Mouse (Mus musculus) brain, embryonic 14.5 days (tissue): ENCODE data around the gene Ston2. TPM values are rescaled to one million over a fixed set of nuclear protein-coding genes. Genes with fewer than 3 reads are reported as not detected.
A peak's percentile ranks its signal among the peaks of the same experiment; 100 is the strongest.

Source experiments
- DNase-seq: peaks from one replicate; pipeline ENCODE4 v3.0.0-alpha.2; 2011; ENCODE audit warnings: low read depth
- CTCF ChIP-seq: fragments of 200-500 bp; IDR thresholded peaks from 2 replicates; pipeline ENCODE4 v1.5.1; 2012; ENCODE audit warnings: inconsistent platforms, mild to moderate bottlenecking, moderate library complexity, borderline replicate concordance; ENCODE audit not compliant: insufficient read depth, insufficient read length; ENCODE audit errors: extremely low read depth
- POLR2A ChIP-seq: fragments of 200-500 bp; IDR thresholded peaks from 2 replicates; pipeline ENCODE4 v1.6.1; 2012; ENCODE audit warnings: mild to moderate bottlenecking, inconsistent platforms, borderline replicate concordance; ENCODE audit not compliant: poor library complexity, insufficient read depth, insufficient read length, severe bottlenecking; ENCODE audit errors: extremely low read depth
- polyA plus RNA-seq: library from polyadenylated mRNA; depleted of rRNA; stranded (reverse); fragments of >200 nt; gene quantifications from 2 replicates; pipeline ENCODE4 v1.2.3, GENCODE M21; 2012

Ston2 gene
- polyA plus RNA-seq, 1 experiment, result 9.0 TPM

DNA sequence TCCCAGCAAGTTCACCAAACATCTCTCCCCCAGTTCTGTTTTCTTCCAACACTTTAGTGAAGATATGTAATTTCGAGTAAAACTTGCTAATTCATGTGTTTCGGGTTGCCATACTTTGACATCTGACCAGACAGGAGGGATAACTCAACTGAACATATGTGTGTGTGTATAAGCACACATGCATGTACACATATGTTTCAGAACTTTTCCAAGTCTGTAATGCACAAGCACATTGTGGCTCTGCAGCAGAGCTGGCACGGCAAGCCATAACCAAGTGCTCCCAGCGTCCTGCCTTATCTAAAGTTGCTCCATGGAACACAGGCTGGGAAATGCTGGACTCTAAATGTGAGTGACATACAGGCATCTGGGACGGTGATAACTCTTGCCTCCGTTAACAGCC is 78.6 kb downstream of the Ston2 start:
- no peak for TF ChIP-seq CTCF
- TF ChIP-seq POLR2A, result no peak
- DNase-seq, result peak; percentile 46

DNA sequence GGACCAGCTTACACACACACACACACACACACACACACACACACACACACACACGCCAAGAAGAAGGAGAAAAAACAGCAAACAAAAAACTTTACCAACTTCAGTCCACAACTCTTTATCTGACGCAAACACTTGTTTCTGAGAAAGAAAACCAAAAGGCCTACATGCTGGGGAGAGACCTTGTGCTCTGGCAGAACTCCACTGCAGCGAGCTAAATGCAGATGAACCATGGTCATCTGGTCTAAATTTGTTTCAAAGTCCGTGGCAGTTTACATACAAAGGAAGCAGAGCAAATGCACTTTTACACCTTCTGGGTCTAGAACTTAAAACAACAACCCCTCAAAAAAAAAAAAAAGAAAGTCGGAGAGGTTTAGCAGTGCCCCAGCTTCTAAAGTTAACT is 79.0 kb downstream of the Ston2 start:
- no peak for TF ChIP-seq CTCF
- TF ChIP-seq POLR2A, result no peak

DNA sequence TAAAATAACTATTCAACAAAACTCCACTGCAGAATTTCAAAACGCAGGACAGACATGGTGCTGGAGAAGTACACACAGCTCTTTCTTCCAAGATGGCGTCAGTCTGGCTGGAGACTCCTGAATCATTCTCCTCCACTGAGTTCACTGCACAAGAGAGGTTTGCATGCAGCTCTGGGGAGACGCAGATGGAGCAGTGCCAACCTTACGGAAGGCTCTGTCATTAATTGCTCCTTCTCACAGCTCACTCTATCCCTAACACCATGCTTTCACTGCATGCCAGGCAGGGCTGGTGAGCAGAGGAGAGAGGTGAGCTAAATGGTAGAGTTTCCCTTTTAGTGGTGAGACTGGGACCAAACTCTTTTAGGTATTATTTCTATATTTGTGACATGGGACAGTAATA is 80.4 kb downstream of the Ston2 start:
- no peak for TF ChIP-seq POLR2A
- no peak for TF ChIP-seq CTCF
- peak; percentile 89 for DNase-seq

More for the DNA sequence above, 79.0 kb downstream of the Ston2 start:
- no peak for DNase-seq

DNA sequence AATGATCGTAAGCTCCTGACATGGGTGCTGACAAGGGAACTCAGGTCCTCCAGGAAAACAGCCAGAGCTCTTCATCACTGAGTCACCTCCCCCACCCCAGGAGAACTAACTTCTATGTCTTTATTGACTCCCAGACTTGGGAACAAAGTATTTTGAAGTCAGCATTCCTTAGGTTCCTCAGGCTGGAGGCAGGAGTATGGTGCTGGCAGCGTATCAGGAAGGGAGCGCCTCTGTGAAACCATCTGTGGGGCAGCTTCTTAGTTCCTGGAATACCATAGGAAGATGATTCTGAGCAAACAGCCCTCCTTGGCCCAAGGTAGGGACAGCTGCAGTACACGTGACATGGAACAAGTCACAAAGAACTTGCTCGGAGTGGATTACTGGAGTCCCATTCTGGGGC is 84.7 kb downstream of the Ston2 start:
- no peak for DNase-seq
- no peak for TF ChIP-seq CTCF
- TF ChIP-seq POLR2A, result no peak

DNA sequence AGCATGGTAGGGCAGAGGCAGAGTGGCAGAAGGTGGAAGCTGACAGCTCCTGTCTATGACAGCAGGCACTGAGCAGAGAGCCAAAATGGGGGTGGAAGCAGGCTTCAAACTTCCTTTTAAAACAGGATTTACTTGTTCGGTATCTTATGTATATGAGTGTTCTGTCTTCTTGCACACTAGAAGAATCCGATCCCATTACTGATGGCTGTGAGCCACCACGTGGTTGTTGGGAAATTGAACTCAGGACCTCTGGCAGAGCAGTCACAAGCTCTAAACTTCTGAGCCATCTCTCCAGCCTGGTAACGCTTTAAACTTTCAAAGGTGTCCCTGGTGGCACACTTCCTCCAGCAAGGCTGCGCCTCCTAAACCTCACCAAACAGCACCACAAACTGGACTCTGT is 85.4 kb downstream of the Ston2 start:
- no peak for DNase-seq
- TF ChIP-seq CTCF (no peak), POLR2A (no peak)

DNA sequence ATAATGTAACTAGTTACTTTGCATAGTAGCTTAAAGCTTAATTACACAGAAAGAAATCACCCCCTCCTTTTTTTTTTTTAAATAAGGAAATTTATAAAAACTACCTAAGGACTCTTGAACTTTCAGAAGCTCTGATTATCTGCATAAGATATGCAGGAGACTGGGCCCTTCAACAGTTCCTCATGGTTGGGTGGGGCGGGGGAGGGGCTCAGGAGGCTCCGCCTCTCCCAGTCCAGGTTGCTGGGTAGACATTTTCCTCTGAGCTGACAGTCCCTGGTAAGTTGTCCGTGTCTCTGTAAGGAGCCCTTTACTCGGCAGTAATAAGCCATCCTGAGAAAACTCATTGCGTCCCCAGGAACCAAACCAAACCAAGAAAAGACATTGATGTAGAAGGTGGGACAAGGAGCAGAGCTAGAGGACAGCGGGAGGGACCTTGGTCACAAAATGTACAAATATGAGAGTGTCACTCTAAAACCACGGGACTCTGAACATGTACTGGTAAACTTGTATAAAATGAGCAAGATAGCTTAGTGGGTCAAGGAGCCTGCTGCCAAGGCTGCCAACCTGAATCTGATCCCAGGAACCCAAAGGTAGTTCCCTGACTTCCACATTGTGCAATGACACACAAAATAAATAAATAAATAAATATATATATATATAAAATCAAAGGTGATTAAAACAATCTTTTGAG is 88.6 kb downstream of the Ston2 start:
- no peak for TF ChIP-seq CTCF
- no peak for TF ChIP-seq POLR2A
- no peak for DNase-seq

DNA sequence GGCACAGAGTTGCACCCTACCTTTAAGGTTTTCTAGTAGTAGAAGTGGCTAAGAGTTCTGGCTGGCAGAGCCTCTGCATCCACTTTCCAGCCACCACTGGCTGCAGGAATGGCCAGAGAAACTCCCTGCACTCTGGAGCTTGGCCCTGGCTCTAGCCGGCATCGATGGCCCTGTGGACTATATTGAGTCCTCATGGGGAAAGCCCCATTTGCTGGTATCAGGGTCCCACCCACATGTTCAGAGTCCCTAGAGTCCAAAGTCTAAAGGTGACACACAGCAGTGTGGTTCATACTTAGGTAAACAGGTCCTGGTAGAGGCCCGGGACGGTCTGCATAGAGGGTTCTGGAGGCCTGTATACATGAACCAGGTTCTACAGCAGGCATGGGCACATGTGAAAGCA is 92.0 kb downstream of the Ston2 start:
- TF ChIP-seq POLR2A (no peak), CTCF (no peak)
- DNase-seq, result no peak

DNA sequence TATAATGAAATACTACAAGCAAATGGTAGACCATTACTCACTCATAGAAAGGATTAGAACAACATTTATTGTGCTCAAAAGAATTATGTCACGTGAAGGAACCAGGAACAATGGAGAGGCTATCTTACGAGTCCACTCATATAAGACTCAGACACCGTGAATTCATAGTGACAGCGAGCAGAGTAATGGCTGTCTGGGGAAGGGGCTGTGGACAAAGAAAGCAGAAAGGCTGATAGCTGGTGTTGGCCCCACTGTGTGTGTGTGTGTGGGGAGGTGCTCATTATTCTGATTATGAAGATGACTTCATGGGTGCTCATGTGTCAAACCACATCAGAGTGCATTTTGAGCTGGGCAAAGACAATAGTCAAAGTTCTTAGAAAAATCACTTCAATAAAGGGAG is 92.4 kb downstream of the Ston2 start:
- no peak for DNase-seq
- TF ChIP-seq CTCF (no peak), POLR2A (no peak)

DNA sequence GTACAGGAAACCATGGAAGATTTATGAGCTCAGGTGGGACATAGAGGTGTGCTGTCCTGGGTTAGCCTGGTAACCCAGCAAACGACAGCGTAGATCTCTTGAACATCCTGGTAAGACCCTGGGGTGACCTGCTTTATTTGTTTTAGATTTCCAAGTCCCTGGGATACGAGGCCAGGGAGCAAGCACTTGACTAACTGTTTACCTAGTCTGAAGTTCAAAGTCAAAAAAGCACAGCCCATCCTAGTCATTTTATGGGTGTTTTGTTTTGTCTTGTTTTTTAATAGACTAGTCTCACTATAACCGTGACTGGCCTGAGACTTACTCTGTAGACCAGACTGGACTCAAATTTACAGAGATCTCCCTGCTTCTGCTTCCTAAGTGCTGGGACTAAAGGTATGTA is 93.4 kb downstream of the Ston2 start:
- DNase-seq, result no peak
- TF ChIP-seq POLR2A, result no peak
- no peak for TF ChIP-seq CTCF

DNA sequence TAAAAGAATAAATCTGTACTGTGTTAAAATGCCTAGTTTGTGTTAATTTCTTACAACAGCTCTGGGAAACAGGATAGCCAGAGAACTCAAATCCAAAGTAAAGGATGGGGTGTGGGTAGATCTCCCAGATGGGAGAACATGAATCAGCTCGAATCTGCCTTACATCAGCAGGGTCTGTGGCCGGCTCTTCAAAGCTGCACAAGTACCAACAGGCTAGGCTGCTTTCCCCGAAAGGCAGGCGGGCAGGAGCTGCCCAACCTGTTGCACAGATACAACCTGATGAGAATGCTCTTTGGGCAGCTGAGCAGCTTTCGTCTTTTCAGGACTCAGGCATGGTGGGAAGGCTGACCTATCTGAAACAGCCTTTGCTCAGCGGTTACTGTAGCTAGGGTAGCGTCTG is 94.6 kb downstream of the Ston2 start:
- no peak for TF ChIP-seq POLR2A
- no peak for TF ChIP-seq CTCF
- DNase-seq, result no peak

DNA sequence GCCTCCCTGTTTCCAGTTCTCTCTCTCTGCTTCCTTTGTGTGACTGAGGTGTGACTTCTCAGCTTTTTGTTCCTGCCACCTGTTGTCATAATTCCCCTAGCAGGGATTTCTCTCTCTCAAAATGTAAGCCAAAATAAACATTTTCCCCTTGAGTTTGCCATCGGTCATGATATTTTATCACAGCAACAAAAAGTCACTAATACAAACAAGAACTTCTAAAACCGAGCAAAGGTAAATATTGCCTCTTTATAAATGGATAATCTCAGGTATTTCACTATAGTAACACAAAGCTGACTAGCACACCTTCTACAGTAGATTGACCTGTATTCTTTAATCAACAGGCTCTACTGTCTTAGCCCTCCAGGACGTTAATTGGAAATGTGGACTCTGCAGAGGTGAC is 95.2 kb downstream of the Ston2 start:
- TF ChIP-seq POLR2A (no peak), CTCF (no peak)
- DNase-seq, result no peak

DNA sequence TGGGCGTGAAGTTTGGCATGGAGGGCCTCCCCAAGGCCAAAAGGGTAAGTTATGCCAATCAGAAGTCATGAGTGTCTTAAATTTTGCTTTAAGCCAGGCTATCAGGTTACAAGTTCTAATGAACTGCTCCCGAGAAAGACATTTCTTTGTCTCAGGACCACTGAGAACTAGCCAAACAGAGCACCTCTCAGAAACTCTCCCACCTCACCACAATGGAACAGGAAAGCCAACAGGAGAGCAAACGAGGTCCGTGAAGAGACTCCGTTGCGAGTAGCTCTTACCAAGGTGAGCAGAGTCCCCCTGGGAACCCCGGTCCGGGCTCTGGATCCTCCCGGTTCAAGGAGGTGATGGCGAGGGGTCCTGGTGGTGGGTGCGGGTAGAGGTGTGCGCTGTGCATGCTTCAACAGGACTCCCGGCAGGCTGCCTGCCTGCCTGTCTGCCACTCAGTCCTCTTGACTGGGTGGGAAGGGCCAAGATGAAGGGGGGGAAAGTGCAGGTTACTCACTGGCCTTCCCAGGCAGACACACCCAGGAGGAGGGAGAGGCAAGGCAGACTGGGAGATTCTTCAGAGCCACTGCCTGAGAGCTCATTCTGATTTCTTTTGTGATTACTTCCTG is 102.4 kb downstream of the Ston2 start:
- TF ChIP-seq POLR2A (no peak), CTCF (no peak)

More for the DNA sequence above, 102.4 kb downstream of the Ston2 start:
- DNase-seq, result peak; percentile 57
